Mouse (Mus musculus) retina, adult 2 months (tissue): ENCODE measurements around the gene Otogl.
"Not testable (repeated sequence)": the region's sequence is repeated elsewhere in the genome, so short reads cannot be mapped to it uniquely, and the experiment has no call there.

Experiments
- DNase-seq: peaks from one replicate; pipeline ENCODE4 v3.0.0-alpha.2; 2012; ENCODE audit warnings: low read depth, low spot score

The Otogl gene

DNA sequence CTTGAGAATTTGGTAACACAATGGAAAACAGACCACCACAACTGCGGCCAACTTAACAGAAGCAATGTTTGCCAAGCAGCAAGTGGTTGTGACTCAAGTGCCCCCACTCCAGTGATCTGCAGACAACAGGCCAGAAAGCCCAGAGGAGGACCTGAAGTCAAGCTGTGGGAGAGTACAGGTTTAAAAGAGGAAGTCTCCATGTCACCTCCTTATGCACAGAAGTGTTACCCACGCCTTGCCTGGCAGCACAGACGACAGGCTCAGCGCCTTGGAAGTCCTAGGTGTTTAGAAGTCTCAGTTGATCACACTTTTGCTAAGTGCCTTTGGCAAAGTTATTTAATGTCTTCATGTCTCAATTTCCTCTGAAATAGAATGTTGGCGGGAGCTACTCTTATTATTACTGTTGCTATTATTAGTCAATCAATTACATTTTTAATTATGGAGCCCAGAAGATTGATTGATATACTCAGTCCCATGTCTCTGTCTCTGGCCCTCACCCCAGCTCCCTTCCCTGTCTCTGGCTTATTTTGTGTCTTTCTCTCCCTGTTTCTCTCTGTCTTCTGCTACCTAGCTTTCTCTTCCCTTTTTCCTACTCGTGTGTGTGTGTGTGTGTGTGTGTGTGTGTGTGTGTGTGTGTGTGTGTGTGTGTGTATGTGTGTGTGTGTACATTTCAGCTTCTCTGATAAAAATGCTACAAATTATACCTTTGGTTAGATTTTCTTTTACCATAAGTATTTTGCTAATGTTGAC lies 101.1 kb downstream of the Otogl start:
- DNase-seq, result no peak

DNA sequence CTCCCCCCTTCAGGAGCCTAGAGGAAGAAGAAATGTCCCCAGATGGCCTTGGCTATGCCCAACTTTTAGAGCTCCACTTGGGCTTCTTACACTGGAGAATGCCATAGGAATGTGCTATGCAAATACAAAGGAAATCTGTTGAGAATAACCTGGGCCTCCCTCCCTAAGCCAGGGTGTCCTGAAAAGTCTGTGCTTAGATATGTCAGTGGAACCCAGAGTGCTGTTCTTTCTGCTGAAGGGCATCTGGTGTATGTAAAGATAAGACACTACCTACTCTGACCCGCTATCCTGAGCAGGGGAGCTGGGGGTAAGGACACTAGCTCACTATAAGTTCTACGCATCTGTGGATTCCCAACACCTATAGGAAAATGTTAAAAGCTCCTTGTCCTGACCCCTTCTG lies 106.7 kb downstream of the Otogl start:
- no peak for DNase-seq

GRCm38 (mm10) chr10:107804285-107804684 lies 107.6 kb downstream of the Otogl start:
- DNase-seq, result not testable (repeated sequence)

DNA sequence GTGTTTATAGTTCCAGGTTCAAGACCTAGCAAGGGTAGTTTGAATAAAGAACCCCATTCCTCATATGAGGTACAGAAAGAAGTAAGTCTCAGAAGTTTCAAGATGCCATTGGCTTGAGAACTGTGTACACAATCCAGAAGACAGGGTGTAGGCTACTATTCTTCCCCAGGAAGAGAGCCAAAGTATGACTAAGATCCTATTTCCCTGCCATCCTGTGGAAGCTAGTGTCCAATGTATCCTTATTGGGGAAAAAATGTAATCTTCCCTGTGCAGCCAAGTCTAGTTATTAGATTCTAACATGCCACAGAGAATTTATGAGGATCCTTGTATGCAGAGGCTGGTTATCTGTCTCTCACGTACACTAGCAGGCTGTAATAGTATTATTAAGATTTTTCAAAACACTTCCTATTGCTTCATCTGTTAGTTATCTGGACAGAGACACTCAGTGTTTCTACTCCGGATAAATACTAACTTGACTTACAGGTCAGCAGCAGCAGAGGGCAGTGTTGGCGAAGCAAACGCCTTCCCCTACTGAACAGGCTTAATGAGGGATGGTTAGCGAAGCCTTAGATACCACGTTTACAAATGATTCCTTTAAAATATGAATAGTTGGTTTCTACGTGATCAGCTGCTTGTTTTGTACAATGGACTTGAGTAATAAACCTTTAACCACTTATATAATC lies 112.1 kb downstream of the Otogl start:
- peak; percentile 23 for DNase-seq

DNA sequence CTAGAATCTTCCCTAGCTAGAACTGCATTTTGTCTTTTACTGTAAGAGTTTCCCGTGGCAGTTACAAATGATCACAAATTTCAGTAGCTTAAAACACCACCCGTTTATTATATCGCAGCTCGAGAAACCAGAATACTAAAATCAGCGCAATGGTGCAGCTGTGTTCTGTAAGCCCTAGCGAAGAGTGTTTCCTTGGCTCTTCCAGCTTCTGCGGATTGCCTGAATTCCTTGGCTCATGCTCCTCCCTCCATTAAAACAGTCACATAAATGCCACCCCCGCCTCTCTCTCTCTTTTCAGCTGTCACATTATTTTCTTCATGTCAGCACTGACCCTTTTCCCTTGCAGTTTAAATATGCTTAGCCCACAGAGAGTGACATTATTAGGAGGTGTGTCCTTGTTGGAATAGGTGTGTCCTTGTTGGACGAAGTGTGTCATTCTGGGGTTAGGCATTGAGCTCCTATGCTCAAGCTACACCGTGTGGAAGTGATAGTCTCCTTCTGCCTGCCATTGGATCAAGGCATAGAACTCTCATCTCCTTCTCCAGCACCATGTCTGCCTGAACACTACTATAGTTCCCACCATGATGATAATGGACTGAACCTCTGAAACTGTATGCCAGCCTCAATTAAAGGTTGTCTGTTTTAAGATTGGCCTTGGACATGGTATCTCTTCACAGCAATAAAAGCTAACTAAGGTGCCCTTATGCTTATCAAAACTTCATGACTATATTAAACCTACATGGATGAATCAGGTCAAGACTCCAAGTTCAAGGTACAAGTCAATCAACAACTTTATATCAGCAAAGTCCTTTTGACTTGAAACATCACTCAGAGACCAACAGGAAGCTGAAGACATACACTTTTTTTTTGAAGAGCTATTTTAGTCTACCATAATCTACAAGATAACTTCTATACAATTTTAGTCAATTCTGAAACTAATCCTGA lies 116.8 kb downstream of the Otogl start:
- DNase-seq, result no peak

DNA sequence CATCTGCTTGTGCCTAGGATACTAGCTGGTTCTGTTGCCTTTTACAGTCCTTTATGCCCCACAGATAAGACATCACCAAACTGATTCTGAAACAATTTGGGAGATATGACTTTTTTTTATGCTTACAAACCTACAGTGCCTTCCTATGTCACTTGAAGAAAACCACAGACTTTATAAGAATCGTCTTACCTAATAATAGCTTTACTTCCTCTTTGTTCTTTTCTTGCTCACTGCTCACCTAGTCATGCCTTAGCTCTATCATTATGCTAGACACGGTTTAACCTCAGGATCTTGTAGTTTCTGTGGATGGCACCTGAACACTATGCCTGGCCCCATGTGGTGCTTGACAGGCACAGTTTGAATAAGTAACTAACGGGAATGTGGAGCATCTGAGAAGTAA lies 119.4 kb downstream of the Otogl start:
- DNase-seq, result no peak

DNA sequence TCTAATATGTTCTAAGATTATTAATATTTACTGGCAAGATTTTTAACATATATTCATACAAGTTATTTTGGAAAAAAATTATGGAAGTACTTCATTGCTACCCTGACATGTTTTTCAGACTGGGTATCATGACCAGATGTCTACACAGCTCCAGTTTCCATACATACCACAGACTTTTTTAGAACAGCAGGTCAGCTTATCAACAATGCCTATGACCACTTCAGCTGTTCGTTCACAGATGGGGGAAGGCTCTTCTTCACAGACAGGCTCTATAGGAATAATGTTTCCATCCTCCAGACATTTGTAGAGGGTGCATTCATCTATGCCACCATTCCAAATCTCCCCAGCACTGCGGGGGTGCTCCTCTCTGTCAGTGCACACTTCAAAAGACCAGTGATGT lies 132.4 kb downstream of the Otogl start:
- no peak for DNase-seq

DNA sequence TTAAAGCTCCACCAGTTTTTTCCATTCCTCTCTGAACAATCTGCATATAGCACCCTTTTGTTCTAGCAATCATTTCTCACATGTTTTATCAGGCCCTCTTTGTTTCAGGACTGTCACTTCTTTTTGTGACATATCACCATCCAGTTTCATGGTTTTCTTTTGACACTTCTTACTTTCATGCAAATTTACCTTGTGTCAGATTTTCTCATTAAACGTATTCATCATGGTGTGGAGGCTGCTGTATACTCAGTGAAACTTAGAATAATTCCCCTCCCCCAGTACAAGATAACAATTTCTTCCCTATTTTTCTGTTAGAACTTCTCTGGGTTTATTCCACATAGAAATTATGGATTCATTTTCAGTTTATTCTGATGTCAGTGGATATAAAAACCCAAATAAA lies 152.3 kb downstream of the Otogl start:
- no peak for DNase-seq

- no peak for DNase-seq
These were observed 158.5 kb downstream of the Otogl start for GRCm38 (mm10) chr10:107753471-107753870.

GRCm38 (mm10) chr10:107752351-107753143 lies 159.4 kb downstream of the Otogl start:
- DNase-seq, result no peak

- DNase-seq, result no peak
These were observed 160.0 kb downstream of the Otogl start for GRCm38 (mm10) chr10:107751944-107752343.

DNA sequence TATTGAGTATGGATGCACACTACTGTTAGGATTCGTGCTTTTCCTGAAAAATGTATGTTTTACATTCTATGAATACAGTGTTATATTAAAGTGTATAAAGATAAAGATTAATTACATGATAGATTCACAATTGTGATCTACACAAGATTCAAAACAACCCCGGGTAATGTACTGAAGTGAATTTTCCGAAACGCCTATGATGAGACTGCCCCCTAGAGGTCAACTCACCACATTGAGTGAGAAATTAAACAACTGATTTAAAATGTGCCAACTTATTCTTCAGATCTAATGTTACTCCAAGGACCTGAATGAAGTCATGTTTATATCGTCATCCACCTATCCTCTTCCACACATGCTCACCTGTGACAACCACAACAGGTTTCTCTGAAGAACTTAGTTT lies 164.4 kb downstream of the Otogl start:
- DNase-seq, result peak; percentile 25

DNA sequence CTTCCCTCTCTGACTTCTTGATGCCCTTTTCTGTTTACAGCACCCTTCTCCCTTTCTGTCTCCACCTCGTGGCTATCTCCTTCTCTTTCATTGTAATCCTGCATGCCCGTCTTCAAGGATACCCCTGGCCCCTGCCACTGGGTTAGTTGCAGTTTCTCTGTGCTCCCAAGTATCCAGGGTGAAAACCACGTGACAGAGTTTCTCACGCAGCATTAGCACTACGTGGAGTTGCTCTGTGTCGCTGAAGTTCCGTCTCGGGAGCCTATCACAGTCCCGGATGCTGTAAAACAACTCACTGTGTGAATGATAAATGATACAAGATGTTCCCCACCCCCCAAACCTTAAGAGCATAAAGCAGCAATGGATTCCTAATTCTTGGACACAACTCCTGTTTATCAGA lies 165.2 kb downstream of the Otogl start:
- no peak for DNase-seq

DNA sequence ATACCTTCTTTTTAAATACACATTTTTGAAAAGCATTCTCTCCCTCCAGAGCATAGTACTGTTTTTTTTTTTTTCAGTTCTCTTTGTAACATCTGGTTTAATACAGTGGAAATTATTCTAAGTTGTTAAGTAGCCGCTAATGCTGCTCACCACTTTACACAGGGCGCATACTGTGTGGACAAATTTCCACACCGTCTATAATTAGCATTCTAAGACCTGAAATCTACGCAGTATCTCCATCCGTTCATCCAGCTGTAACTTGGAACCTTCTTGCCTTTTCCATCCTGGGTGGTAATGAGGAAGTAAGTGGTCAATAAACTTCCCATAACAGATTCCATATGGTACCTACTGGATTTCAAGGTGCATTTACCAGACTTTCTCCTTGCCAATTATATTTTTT lies 172.1 kb downstream of the Otogl start:
- no peak for DNase-seq

DNA sequence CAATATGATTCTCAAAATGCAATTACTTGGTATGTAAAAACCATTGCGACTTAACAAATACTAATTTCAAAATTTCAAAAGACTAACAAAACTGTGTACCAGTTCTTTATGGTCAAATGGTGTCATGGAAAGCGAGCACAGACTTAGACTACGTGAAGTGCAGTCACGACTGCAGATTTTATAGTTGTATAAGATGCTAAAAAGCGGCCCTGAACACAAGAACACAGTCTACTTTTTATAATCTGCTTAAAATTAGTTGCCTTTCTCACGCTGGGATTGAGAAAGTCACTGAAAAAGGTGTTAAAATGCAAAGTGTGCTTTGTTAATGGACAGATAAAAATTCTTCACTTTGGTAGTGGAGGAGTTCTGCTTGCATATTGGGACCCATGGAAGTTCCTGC lies 174.2 kb downstream of the Otogl start:
- no peak for DNase-seq

DNA sequence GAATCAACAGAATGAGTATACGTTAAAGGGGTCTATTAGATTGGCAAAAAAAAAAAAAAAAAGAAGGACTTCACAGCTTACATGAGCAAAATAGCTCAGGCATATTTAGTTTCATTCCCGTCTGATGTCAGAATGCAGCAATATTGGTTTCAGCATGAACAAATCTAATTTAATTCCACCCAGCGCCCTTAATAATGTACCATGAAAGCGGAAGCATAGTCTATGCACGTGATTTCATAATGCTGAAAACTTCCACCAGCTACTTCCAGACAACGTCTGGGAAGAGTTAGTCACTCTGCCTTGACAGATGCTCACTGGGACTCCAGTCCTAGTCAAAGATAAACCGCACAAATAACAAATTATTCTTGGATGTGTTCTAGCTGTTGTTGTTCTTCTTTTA lies 176.5 kb downstream of the Otogl start:
- DNase-seq, result no peak

DNA sequence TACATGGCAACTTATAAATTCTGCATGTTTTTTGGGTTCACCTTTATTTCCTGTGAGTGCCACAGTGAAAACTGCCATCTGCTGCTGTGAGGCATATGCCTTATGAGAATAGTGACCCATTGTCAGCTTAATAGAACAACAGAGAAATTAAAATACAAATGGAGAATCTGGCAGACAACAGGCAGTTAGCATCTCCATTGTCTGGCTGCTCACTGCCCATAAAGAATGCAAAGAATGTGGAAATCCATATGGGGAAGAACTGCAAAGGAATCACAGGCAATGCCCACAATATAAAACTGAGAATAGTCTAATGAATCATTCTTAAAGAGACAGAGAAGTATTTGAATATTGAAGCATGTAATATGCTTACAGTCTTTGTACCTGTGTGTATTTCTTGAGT lies 177.6 kb downstream of the Otogl start:
- no peak for DNase-seq

DNA sequence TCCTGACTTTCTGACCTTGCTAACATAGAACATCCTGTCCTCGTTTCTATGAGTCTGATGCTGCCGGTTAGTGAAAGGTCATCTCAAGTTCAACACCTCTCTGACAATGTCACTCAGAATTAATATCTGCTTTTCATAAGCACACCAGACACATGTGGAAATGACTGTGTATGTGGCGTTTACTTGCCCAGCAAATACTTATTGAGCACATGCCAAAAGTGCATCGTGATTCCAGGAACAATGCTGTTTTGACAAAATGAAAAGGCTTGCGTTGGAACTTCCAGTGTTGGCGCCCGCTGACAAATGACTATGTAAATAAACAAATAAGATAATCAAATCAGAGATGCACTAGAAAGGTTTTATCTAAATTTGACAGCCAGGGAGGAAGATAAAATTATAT lies 186.3 kb downstream of the Otogl start:
- no peak for DNase-seq

DNA sequence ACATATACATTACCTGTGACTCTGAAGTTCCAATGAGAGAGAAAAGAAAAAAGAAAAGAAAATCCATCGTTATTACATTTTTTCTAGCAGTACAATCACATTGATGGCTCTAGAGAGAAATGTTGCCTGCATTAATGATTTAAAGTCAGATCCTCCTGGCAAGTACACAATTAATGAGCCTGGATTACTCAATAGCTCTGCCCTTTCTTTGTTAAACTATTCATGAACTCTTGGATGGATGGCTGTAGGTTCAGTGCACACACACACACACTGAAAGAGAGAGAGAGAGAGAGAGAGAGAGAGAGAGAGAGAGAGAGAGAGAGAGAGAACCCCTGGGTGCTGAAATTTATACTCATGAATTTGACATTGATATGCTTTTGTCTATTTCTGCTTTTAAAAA lies 192.1 kb downstream of the Otogl start, which contains the start of gene Ptprq:
Gene Ptprq (minus strand): TSS at position 246 of the 400 bp plus-strand sequence.
- DNase-seq, result no peak
